Mouse (Mus musculus) adrenal gland, adult 8-10 months (tissue): ENCODE results near the gene Cdkal1. TPM values are rescaled to one million over a fixed set of nuclear protein-coding genes. Genes with fewer than 3 reads are reported as not detected.

Experiments used
- DNase-seq: peaks from one replicate; pipeline ENCODE4 v3.0.0; 2022
- total RNA-seq, 4 experiments: library from RNA; stranded (reverse); gene quantifications; 2 replicates each; pipeline ENCODE4 v1.2.4; 2022

Gene Cdkal1
- total RNA-seq, 4 experiments from 2014 or later: 21.4 to 36.6 (median 31.2) TPM

DNA sequence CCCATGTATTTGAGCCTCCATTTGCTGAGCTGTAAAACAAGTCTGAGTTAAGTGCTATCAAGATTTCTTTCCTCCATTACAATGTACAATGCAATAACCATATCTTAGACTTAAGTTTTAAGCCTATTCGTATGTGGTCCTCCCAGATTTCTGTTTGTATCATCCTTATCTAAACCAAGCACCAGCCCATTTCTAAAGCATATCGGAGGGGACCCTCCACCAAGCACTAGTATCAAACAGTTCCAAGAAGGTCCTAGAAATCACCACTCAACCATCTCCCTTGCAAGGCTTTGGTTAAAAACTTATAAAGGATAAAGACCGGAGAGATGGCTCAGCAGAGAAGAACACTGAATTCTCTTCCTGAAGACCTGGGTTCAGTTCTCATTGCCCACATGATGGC is 47.1 kb downstream of the Cdkal1 start:
- DNase-seq: no peak

DNA sequence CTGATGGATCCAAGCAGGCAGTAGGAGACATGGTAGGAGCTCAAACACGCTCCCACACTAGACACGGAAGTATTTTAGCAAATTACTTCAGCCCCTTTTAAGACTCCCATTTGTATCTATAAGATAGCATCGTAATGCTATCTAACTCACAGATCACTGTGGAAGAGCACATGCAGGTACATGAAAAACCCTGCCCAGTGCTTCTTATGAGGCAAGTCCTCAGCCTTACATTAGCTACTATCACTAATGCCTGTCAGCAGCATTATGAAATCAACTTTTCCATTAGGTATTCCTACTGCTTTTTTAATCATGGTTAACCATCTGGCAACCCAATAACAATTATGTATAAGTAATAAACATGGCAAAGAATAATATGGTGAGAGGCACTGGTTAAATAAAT is 47.5 kb downstream of the Cdkal1 start:
- DNase-seq: no peak

- no peak for DNase-seq
Measured at GRCm38 (mm10) chr13:29806871-29807270, 48.6 kb downstream of the Cdkal1 start.

DNA sequence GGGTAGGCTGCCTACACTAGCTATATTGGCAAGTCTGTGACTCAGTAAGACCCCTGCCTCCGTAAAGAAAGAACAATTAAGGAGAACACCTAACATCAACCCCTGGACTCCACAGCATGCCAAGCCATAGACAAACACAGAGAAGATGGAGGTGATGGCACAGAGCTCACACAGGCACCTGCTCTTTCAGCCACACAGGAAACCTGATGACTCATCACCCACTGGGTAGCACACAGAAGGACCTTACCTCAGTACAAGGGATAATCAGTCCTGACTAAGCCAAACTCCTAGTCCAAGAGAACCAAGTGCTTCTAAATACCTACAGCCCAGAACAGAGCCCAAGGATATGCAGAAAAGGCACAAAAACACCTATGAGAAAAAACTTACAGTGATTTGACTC is 50.2 kb downstream of the Cdkal1 start:
- no peak for DNase-seq

- no peak for DNase-seq
Measured at GRCm38 (mm10) chr13:29804034-29804433, 51.4 kb downstream of the Cdkal1 start.

DNA sequence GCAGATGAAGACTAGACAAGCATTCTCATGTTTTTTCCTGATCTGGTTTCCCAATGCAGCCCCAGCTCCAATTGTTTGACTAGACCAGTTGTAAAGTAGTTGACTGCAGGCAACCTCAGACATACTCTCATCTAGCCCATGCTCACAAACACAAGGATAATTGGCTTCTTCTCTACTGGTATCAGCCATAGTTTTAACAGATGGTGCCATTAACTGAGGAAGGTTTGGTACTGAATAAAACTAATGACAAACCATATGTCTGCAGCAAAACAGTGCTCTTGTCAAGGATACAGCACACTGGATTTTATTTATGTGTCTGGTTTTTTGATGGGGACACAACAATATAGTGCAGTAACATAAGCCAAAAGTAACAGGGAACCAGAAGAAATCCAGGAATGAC is 52.8 kb downstream of the Cdkal1 start:
- no peak for DNase-seq

DNA sequence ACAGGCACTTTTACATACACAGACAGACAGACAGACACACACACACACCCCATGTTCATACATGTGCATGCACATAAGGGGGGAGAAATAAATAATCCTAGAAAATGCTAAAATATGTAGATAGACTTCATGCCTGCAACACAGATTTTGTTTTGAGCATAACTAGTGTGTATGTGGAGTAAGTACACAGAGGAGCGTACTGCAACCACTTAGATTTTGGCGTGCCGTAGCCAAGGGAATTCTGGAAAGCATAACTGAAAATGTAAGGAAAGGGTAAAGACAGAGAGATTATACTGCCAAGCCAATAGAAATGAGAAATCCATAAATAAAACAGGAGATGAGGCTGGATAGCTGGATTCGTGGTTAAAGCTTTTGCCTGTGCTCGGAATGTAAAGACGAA is 55.4 kb downstream of the Cdkal1 start:
- DNase-seq: no peak

DNA sequence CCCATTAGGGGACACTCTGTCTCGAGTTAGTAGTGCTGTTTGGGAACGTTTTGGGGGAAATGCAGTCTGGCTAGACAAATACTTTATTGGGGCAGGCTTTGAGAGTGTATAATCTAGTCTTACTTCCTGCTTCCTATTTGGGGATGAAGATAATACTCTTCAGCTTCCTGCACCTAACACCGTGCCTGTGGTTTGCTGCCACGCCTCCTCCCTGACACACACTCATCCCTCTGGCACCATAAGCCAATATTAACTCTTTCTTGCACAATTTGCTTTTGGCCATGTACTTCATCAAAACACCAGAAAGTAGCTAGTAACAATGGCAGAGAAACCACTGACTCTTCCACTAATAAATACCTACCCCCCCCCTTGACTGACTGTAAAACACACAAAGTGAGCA is 63.4 kb downstream of the Cdkal1 start:
- no peak for DNase-seq

GRCm38 (mm10) chr13:29791439-29791838 is 64.0 kb downstream of the Cdkal1 start:
- no peak for DNase-seq

DNA sequence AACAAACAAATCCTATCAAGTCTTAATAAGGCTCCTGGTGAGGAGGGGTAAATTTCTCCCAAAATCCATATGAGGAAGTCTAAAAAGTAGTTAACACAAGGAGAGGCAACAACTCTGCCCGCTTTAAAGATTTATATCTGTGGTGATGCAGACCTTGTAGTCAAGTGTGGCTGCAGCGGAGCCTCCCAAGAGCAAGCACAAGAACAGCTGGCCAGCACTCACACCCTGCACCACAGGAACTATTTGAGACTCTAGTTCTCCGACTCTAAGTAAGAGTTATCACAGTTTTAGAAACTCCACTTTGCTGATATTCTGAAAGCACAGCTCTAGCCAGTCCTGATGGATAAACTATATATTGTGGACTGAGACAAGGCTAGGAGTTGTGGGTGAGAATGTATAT is 68.5 kb downstream of the Cdkal1 start:
- DNase-seq: no peak

DNA sequence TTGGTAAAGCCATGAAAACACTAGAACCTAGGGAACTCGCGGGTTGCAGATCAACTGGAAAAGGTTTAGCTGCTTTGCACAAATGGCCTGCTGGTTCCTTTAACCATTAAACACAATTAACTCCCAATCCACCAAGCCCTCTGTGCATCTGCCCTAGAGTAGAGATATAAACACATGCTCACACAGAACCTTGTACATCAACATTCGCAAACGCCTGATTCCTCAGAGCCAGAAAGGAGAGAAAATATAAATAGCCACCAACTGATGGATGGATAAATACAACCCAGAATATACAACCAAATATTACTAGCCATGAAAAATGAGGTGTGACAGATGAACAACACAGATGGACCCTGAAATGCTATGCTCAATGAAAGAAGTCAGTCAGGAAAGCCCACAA is 70.6 kb downstream of the Cdkal1 start:
- no peak for DNase-seq

GRCm38 (mm10) chr13:29781332-29781731 is 74.1 kb downstream of the Cdkal1 start:
- no peak for DNase-seq

DNA sequence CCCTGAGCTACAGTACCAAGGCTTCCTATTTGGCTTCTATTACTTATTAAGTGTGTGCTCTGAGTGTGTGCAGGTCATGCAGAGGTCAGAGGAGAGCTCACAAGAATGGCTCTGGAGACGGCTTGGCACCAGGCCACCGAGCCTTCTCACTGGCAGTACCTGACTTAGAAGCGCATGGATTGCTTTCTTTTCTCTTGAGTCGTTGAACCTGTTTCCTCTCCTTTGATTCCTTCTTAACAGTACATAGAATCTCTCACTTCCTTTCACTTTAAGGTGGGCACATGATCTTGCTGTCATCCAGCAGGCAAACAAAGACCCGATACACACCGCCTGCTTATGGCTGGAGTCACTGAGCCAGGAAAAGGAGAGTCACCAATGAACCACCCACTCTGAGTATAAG is 74.8 kb downstream of the Cdkal1 start:
- no peak for DNase-seq

GRCm38 (mm10) chr13:29779519-29779918 is 76.0 kb downstream of the Cdkal1 start:
- DNase-seq: no peak

- no peak for DNase-seq
Measured at GRCm38 (mm10) chr13:29779116-29779515, 76.4 kb downstream of the Cdkal1 start.

DNA sequence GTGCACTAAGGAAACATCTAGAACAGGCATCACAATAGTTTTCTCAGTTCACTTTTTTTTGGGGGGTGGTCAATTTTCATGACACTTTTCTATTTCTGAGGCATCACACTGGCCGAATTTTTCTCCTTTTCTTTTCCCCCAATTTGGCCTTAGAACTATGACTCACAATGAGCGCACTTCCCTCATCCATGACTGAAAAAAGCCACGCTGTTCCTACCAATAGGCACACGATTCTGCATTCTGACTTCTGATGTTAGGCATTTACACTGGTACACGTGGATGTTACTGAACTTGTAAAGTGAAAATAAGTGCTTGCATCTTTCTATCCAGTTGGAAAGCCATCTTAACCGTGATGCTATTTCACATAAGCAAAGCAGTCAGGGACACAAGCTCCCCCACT is 77.3 kb downstream of the Cdkal1 start:
- no peak for DNase-seq

DNA sequence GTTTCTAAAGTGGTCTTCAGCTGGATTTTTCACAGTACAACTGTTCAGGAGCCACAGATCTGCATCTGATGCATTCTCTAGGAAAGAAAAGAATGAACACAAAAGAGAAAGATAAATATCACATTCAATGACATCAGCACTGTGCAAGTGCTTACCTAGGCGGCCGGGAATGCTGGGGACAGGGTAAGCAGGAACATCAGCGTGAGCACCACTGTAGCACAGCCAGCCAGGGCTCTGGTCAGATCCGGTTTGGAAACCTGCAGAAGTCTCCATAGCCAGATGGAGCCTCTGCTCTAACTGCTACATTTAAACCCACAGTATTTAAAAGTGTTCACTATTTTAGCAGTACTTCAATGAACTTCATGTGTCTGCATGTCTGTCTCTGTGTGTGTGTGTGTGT is 78.2 kb downstream of the Cdkal1 start:
- DNase-seq: no peak

DNA sequence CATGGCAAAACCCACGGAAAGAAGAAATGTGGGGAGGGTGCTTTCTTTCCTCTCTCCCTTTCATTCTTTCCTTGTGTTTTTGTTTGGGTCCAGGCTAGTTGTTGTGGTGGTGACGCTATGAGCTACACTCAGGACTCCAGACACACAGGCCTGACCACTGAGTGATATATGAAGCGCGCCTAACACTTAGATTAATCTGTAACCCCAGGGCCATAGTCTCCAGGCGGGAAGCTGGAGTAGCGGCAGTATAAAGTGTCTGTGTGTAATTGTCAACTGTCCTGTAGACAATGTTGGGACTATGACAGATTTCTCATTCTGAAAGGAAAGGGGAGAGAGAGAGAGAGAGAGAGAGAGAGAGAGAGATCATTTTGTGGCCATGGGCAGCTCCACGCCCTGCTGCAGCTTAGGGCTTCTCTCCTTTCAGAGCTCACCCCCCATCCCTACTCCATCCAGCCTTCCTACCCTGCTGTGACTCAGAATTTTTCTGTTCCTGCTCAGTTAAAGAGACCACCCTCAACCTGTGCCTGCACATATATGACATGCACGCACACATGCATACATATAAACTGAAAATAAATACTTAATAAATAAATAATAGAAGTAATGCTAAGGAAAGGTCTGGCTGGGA is 79.8 kb downstream of the Cdkal1 start:
- DNase-seq: no peak

GRCm38 (mm10) chr13:29773563-29773962 is 81.9 kb downstream of the Cdkal1 start:
- peak; percentile 6 for DNase-seq

DNA sequence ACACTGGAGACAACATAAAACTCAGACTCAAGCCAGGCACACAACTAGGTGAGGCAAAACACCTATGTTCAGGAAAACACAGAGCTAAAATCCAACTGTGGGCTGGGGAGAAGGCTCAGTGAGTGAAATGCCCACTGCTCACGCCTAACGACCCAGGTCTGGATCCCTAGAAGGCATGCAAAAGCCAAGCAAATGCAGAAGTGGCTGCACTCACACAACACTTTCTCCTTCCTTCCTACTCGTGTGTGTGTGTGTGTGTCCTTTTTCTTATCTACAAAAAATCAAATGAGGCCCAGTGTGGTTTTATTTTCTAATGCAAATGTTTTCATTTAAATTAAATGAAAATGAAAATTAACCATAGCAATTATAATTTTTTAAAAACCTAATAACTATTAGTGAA is 82.5 kb downstream of the Cdkal1 start:
- no peak for DNase-seq

DNA sequence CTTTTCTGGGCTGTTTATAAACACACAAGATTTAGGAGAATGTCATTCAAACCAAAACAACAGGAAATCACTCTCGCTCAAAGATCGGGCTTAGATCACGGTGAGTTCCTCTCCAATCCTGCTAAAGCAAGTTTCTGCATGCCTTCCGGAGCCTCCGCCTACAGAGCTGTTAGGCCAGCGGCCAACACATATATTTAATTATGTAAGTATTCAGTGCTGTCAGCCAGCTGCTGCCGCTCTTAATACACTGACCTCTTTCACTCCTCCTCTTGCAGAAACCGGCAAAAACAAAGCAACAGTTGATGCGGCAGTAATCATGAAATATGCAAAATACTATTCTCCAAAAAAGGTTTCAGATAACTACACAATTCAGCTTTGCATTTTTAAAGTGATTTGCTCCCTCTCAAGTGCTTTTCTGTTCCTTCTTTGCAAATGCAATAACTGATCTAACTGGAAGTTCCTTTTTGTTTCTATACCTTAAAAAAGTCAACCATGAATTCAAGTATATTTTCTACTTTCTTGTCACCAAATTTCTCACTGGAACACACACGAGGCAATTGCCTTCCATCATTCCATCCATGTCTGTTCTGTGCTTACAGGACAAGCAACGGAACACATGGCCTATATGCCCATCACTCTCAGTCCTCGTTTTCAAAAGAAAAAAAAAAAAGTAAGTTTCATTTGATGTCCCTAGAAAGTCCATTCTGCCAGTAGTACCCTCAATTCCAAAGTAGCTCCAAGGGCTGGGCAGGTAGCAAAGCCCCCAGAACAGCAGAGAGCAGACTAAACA is 85.6 kb downstream of the Cdkal1 start:
- peak; percentile 30 for DNase-seq

- no peak for DNase-seq
Measured at GRCm38 (mm10) chr13:29768104-29768503, 87.4 kb downstream of the Cdkal1 start.

GRCm38 (mm10) chr13:29767587-29767986 is 87.9 kb downstream of the Cdkal1 start:
- no peak for DNase-seq

DNA sequence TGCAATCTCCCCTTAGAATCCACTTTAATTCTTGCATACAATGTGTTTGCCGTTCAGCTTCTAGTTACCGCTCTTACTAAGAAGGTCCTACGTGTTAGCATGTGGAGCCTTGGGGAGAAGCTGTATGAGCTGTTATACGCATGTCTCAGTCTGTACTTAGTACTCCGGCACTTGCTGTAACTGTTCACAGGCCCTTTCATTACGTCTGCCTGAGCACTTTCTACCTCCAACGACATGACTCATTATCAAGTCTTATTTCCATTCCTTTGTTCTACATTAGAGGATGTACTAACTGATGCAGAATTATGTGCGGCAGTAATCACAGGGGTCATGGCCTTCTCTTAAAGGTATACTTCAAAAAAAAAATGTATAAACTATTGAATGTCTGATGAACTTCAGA is 89.1 kb downstream of the Cdkal1 start:
- DNase-seq: no peak
